8 mouse cellular contexts compared by ENCODE assay signal in genomic region chr1:78419593-78419992, GRCm38 (mm10).
DNase-seq lines count a peak whose midpoint lies in the region; ATAC-seq and TF ChIP-seq lines count a peak whose summit lies in the region.

No protein-coding gene starts in this region.

- 78% methylated on average over 4 of the region's 4 CpGs for whole genome bisulfite sequencing in thymus, adult 2 months
- WGBS in kidney, embryonic 14.5 days = 49% methylated on average over 4 of the region's 4 CpGs
- WGBS in limb, embryonic 13.5 days = 48% methylated on average over 4 of the region's 4 CpGs
- WGBS in midbrain, postnatal 0 days = 47% methylated on average over 4 of the region's 4 CpGs

- H3K9me3 ChIP-seq in kidney, embryonic 14.5 days (ENCODE audit: control insufficient read depth, low read length) = no peaks in the 10 kb centered on the region
- H3K9me3 ChIP-seq in limb, embryonic 13.5 days = no peaks in the 10 kb centered on the region
- H3K9me3 ChIP-seq in midbrain, postnatal 0 days (ENCODE audit: low read length) = no peaks in the 10 kb centered on the region

- H3K27me3 ChIP-seq in thymus, adult 2 months (ENCODE audit: control insufficient read depth, insufficient read depth, low read length) = no peaks in the 10 kb centered on the region
- no peaks in the 10 kb centered on the region for H3K27me3 ChIP-seq in kidney, embryonic 14.5 days (ENCODE audit: control insufficient read depth, insufficient read depth, low read length)
- H3K27me3 ChIP-seq in limb, embryonic 13.5 days = no peaks in the 10 kb centered on the region
- no peaks in the 10 kb centered on the region for H3K27me3 ChIP-seq in midbrain, postnatal 0 days (ENCODE audit: insufficient read depth, low read length)
- H3K27me3 ChIP-seq in splenic B cell, adult 2 months (ENCODE audit: control insufficient read depth, insufficient read depth, low read length, poor library complexity, severe bottlenecking) = no peaks in the 10 kb centered on the region

- ATAC-seq in kidney, embryonic 14.5 days (ENCODE audit: low FRiP score, low TSS enrichment) = peak; percentile 71
- ATAC-seq in limb, embryonic 13.5 days (ENCODE audit: low FRiP score, low read depth) = peak; percentile 69; the same call in 1 of the 2 replicates
- ATAC-seq in midbrain, postnatal 0 days (ENCODE audit: low FRiP score) = no peak

- no peak overlapping the region for H3K9ac ChIP-seq in kidney, embryonic 14.5 days (ENCODE audit: low read depth, low read length)
- H3K9ac ChIP-seq in limb, embryonic 13.5 days = no peak overlapping the region
- no peak overlapping the region for H3K9ac ChIP-seq in midbrain, postnatal 0 days (replicated peaks; ENCODE audit: low read length, poor library complexity, severe bottlenecking)

- TF ChIP-seq POLR2A in thymus, adult 2 months (IDR thresholded peaks at IDR 0.05; ENCODE audit: control insufficient read depth, extremely low read depth, insufficient read depth, low read length, poor library complexity) = no peak

- DNase-seq in thymus, adult 2 months = peak; percentile 53
- no peak for DNase-seq in thymus, adult 18-20 months
- peak; percentile 86 for DNase-seq in embryo, embryonic 10 days (ENCODE audit: low spot score)
- peak; percentile 32 for DNase-seq in gastrocnemius, postnatal 25 days
- peak; percentile 85 for DNase-seq in midbrain, postnatal 0 days (ENCODE audit: low spot score)
- DNase-seq in splenic B cell, adult 2 months (ENCODE audit: low read depth, low spot score) = peak; percentile 75

- peaks cover 7% of the 10 kb centered on the region; the same call in 1 of the 2 replicates for H3K36me3 ChIP-seq in thymus, adult 2 months (ENCODE audit: control insufficient read depth, insufficient read depth, low read length)
- peaks cover 31% of the 10 kb centered on the region for H3K36me3 ChIP-seq in kidney, embryonic 14.5 days (ENCODE audit: control insufficient read depth, insufficient read depth, low read length)
- H3K36me3 ChIP-seq in limb, embryonic 13.5 days = peaks cover 37% of the 10 kb centered on the region
- peaks cover 16% of the 10 kb centered on the region; the same call in 1 of the 2 replicates for H3K36me3 ChIP-seq in midbrain, postnatal 0 days (ENCODE audit: insufficient read depth, low read length)
- H3K36me3 ChIP-seq in splenic B cell, adult 2 months (ENCODE audit: control insufficient read depth, insufficient read depth, low read length, poor library complexity, severe bottlenecking) = no peaks in the 10 kb centered on the region; the same call in 1 of the 2 replicates

- no peak overlapping the region for H3K4me2 ChIP-seq in kidney, embryonic 14.5 days (replicated peaks; ENCODE audit: low read depth, low read length)
- no peak overlapping the region for H3K4me2 ChIP-seq in limb, embryonic 13.5 days (replicated peaks)
- no peak overlapping the region for H3K4me2 ChIP-seq in midbrain, postnatal 0 days (ENCODE audit: low read depth, low read length, poor library complexity, severe bottlenecking)

- no peak overlapping the region for H3K4me3 ChIP-seq in thymus, adult 2 months (ENCODE audit: control insufficient read depth, insufficient read depth, low read length)
- no peak overlapping the region for H3K4me3 ChIP-seq in kidney, embryonic 14.5 days (ENCODE audit: low read length)
- H3K4me3 ChIP-seq in limb, embryonic 13.5 days = no peak overlapping the region
- no peak overlapping the region for H3K4me3 ChIP-seq in midbrain, postnatal 0 days (ENCODE audit: low read depth, low read length)

- no peak overlapping the region for H3K27ac ChIP-seq in thymus, adult 2 months (ENCODE audit: control insufficient read depth, insufficient read depth, low read length)
- H3K27ac ChIP-seq in kidney, embryonic 14.5 days (ENCODE audit: low read depth, low read length) = no peak overlapping the region
- H3K27ac ChIP-seq in limb, embryonic 13.5 days = no peak overlapping the region
- no peak overlapping the region for H3K27ac ChIP-seq in midbrain, postnatal 0 days (ENCODE audit: low read depth, low read length)

- H3K4me1 ChIP-seq in thymus, adult 2 months (replicated peaks; ENCODE audit: control insufficient read depth, insufficient read depth, low read length) = peaks cover 3% of the 10 kb centered on the region
- H3K4me1 ChIP-seq in kidney, embryonic 14.5 days (ENCODE audit: control insufficient read depth, insufficient read depth, low read length) = no peaks in the 10 kb centered on the region
- peaks cover 4% of the 10 kb centered on the region; the same call in 1 of the 2 replicates for H3K4me1 ChIP-seq in limb, embryonic 13.5 days
- no peaks in the 10 kb centered on the region for H3K4me1 ChIP-seq in midbrain, postnatal 0 days (ENCODE audit: insufficient read depth, low read length)

- no peak for TF ChIP-seq CTCF in thymus, adult 2 months (IDR thresholded peaks at IDR 0.05; ENCODE audit: borderline replicate concordance, control insufficient read depth, extremely low read depth, insufficient read depth, low read length, poor library complexity)
- TF ChIP-seq CTCF in midbrain, postnatal 0 days (IDR thresholded peaks at IDR 0.05) = peak; percentile 87

Comparison
In these comparisons a context has a peak if more than half of its experiments do, and no peak if none do; other contexts are left out.
1. DNase-seq: peak in thymus, adult 2 months (single experiment), embryo, embryonic 10 days (single experiment), gastrocnemius, postnatal 25 days (single experiment), midbrain, postnatal 0 days (single experiment) and splenic B cell, adult 2 months (single experiment); none in thymus, adult 18-20 months (0 of 2).